Mouse (Mus musculus): ENCODE measurements around the gene Gsdme.
A peak's percentile ranks its signal among the peaks of the same experiment; 100 is the strongest.

Gene Gsdme

DNA sequence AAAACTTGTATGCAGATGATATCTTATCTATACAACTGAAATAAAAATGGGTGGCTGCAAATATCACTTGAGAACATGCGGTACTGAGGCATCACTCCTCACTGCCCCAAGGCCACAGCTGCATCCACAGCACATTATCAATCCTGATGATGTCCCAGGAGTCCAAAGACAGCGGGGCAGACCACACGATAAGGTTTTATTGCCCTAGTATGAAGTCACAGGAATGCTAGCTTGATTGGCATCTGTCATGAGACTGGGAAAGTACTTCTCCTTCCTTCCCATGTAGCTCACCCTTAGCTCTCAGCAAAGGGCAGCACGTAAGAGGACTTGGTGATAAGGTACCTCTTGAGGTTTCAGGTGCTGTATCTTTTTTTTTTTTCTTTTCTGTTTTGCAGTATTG, 19.5 kb downstream of the Gsdme start:
- DNase-seq, result no peak

DNA sequence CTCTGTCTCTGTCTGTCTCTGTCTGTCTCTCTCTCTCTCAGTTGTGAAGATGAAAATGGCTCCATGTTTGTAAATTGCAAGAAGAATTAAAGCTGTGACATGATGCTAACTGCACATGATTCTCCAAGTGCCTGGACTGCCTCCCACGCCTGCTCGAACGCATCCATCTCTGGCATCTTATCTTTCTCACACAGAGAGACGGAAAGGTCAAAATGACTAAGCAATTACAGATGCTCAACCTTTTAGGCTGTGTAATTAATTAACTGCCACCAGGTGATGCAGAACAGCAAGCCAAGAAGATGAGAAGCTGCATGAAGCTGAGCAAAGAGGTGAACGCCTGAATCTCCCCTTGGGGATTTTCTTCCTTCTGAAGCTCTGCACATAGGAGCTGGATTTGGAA, 23.2 kb downstream of the Gsdme start:
- no peak for DNase-seq

DNA sequence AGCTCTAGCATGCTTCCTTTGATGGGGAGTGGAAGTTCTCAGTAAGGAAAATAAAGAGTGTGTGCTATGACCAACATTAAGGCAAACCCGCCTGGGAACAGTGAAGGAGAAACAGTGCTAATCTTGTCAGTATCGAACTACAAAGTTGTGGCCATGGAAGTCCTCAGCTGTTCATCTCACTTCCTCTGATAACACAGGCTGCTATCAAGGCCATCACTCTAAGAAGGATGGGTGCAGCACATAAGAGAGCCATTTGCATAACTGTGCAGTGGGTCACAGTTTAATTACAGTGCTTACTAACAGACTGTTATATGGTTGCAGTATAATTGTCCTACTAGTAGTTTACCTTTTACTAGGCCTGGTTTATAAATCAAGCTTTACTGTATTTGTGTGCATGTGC, 23.8 kb downstream of the Gsdme start:
- no peak for DNase-seq

DNA sequence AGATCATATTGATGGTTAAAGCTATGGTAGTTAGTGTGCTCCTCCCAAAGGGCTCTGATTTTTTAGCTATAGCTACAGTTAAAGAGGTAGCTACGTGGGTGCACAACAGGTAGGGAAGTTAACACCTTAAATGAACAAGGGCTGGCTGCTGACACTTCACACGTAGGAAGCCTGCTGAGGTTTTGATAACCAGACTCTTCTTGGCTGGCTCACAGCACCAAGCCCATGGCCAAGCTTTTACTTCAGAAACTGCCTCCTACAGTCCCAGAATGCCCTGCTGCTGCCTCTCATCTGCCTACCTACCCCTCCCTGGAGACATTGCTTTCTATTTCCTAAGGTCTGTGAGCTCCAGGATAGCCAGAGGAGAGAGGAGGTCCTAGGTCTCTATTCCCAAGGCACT, 25.7 kb downstream of the Gsdme start:
- no peak for DNase-seq

DNA sequence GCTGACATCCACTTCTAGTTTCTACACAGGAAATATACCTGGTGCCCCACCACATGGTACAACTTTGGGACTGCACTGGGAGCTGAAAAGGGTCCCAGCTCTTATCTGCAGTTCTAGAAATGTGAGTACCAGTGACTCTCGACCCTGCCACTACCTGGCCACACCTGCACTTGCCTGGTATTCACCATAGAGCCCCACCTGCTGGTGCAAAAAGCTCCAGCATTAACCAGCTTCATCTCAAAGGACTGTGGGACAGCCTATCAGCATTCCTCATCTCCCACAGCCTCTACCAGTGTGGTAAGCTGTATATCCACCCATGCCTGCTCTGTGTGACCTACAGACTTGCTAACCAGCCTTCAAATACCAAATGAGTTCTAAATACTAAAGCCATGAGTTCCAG, 30.7 kb downstream of the Gsdme start:
- no peak for DNase-seq

DNA sequence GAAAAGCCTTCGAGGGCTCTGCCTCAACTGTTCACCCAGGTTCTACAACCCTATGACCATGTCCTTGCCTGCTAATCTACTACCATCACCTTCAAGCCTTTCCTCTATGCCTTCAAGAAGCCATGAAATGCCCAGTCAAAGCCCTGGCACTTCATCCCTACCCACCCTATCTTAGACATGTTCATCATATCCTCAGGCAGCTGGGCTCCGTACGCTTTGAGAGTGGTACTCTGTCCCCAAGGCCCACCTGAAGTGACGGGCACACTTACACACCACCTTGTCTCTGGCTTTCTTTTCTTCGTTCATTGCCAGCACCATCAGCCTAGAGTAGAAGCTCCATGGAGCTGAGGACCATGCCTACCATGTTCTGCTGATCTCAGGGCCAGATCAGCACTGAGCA, 32.4 kb downstream of the Gsdme start:
- DNase-seq, result no peak

DNA sequence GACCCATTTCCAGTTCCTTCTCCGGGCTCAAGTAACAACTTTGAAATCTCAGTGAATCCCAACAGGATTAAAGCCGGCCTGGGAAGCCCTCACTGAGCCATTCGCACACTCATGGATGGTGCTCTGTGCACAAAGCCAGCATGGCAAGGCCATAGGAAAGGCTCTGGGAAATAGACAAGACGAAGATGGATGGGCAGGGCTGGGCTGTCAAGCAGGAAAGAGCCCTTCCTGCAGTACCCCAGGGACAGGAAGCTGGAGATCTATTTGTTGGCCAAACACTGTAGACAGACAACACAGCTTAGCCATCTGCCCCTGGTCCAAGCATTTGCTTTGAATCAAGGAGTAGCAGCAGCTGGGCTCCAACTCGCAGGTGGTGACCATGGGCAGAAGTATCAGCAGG, 35.5 kb downstream of the Gsdme start:
- DNase-seq, result no peak

DNA sequence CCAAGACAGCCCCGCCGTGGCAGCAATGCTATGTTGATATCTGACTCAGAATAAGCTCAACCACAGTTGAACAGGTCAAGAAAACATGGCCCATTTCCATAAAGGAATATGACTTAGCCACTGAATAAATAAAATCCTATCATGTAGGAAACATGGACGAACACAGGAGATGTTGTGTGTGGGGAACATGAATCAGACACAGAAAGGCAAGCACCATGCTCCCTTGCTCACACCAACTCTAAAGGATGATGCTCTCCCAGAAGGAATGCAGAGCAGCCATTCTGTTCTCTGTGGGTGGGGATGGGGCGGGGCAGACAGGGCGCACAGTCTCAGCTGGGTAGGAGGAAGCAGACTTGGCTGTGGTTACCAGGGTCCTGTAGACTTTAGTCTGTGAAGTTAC, 38.4 kb downstream of the Gsdme start:
- no peak for DNase-seq

DNA sequence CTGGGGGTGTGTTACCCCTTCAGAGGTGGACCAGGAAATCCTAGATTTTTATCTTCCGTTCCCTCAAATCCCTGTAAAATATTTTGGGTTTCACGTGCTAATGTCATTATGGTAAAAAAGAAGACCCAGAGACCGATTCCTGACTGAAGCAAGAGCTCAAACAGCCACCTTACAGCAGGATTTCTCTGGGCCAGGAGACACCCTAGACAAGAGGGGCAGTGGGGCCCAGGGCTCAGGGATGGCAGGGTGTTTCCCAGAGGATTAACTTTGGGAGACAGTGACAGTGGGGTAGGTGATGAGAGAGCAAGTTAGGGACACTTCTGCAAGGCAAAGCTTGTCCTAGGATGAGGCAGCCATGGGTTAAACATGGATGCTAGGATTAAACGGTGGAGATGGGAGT, 40.1 kb downstream of the Gsdme start:
- DNase-seq, result no peak

DNA sequence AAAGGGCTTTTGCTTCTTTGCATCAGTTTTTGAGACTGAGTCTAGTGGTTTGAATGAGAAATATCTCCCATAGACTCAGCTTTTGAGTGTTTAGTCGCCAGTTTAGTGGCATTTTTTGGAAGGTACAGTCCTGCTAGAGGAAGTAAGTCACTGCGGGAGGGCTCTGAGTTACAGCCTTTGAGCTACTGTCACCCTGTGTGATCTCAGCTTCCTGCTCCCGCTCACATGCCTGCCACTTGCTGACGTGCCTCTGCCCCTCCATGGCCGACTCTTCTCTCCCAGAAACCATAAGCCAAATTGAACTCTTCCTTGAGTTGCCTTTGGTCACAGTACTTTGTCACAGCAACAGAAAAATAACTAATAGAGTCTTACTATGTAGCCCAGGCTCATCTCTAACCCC, 40.7 kb downstream of the Gsdme start:
- no peak for DNase-seq

DNA sequence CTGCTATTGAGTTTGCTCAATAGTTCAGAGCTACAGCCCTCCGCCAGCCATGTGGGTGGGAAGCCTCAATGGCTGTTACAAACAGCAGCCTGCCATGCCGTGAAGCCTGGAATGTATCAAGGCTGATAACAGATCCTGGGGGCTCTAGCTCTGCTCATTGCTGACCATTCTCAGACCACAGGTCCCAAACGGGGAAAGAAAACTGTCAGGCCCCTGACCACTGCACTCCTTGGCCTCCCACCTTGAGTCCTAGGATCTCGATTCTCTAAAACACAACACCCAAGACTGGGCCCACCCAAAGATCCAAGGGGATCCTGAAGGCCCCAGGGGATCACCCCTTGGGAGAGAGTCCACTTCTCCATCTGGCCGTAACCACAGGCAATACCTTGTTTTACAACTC, 41.3 kb downstream of the Gsdme start:
- no peak for DNase-seq

DNA sequence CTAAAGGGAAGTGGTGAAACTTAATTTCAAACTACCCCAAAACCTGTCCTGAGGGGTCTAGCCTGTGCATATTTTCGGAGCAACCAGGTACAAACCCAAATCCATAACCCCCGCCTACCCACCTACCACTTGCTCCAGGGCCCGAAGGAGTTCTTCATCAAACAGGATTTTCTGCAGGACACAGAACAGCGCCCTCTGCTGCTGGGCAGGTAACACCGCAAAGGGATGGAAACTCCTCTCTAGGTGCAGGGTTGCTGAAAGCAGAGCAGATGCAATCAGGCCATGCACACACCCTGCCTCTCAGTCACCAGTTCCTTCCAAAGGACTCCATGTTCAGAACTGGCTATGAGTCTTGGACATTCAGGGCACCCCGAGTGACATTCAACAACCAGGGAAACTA, 42.8 kb downstream of the Gsdme start:
- peak; percentile 57 to 58 for DNase-seq

DNA sequence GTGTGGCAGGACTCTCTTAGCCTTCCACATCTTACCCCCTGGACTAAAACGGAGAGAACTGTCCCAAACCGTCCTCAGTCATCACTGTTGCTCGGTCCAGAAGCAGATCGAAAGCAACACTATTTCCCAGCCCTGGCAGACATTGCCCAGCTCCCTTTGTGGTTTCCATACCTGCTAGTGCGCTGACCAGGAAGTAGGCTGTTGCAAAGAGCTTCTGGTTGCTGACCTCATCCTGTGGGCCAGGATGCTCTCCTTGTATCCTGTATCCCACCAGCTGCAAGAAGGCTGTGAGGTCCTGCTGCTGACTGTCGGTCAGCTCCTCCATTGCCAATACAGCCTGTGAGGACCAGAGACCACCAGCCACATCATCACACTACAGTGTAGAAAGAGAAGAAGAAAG, 44.6 kb downstream of the Gsdme start:
- no peak for DNase-seq

DNA sequence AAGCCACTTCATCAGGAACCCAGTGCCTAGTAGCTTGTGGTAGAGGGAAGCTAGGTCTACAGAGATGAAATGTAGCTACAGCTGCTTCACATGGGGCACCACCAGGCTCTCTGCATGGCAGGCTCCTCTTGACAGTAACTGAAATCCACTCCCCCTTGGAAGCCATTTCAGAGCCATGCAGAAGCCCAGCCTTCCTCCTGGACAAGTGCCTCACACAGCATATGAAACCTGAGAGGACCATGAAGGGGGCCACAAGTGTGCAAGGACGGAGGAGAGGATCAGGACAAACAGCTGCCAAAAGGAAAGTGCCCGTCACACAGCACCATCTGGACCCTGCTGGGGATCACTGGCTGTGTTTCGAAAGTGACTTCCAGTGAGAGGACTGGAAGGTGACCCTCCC, 45.0 kb downstream of the Gsdme start:
- DNase-seq, result no peak

DNA sequence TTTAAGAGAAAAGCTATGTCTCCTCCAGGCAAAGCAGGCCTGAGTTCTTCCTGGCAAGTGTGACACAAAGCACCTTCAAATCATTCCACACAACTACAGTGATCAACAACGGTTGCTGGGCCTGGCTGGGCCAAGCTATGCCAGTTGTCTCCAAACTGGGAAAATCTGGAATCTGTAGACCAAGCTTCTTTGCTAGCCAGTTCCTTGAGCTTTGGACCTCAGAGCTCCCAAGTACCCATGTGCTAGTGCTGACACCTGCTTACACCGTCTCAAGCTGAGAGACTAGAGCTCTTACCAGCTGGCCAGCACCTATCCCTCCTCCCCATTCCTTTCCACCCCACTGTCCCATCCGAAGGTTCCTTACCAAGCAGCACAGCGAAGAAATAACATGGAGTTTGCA, 47.7 kb downstream of the Gsdme start:
- DNase-seq, result no peak

DNA sequence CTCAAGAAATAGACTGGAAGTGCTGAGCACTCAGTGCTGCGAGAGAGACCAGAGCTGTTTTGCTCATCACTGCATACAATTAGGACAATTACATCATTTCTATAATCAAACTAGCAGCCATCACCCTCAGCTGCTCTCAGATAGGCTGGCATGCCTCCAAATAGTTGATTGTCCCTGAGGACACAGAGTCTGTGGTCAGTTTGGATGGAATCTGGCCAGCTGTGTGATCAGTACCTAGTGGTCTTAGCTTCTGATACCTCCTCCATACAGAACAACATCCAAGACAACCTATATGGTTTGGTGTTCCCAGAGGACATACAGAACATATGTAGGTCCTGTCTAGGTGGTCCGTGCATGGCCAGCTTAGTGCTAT, 48.3 kb downstream of the Gsdme start:
- DNase-seq, result no peak

DNA sequence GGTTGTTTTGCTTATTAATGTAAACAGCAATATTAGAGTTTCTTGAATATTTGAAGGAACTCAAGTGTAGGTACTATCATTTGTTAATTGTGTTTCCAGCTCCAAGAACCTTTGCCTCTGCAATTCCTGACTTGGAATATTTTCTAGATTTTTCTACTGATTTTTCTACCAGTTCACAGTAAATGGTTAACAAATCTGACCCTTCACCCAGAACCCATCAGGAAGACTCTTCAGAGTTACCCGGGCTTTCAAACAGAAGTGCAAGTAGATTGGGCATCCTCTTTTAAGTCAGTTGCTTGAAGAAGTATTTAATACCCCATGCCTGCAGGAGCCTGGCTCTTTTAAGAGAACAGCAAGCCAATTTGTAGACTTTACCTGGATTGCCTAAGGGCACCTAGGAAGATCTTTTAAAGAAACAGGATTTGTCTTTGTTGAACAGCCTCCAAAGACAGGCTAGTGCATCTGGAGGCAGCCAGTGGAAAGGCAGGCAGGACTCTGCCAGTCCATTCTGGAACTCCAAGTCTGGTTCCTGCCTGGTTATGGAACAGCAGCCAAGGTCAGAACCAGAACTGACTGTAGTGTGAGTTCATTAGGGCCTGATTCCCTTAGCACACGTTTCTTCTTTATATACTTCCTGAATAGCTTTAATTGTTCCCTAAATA, 48.8 kb downstream of the Gsdme start:
- no peak for DNase-seq

DNA sequence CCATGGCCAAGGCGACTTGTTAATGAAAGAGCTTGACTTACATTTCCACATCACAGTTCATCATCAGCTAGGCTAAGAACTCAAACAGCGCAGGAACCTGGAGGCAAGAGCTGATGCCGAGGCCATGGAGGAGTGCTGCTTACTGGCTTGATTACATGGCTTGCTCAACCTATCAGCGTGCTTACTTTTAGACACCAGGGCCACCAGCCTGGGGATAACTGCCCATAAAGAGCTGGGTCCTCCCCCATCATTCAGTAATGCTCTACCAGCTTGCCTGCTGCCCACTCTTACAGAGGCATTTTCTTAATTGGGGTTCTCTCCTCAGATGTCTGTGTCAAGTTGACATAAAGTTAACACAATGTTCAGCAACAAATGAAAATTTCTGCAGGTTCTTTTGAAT, 58.6 kb downstream of the Gsdme start:
- DNase-seq, result no peak

DNA sequence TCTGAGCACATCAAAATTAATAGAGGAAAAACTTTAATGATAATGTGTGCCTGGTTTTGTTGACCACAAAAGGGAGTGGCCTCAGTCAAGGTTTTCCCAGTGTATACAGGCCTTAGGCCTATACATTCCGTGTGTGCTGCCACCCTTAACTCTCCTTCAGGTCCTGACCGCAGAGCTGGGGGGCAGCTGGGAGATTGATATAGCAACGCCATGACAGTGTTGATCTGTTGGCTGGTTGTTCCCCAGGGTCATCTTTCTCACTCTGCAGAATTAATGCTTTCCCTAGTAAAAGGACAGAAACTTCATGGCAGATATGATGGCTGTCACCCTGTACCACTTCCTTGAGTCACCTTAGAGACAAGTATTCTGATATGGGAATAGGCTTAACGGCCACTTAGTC, 59.3 kb downstream of the Gsdme start:
- no peak for DNase-seq

DNA sequence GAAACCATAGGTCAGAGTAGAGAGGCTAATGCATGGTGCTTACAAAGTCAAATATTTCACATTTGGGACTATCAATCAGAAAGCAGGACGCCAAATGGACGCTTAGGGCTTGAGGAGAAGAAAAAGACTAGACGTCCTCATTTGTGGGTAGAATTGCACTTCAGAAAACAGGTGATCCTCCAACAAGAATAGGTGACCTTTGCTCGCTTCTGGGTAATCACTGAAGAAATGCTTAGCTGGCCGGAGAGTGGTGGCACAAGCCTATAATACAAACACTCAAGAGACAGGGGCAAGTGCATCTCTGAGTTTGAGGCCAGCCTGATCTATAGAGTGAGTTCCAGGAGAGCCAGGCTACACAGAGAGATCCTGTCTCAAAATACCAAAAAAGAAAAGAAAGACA, 69.8 kb downstream of the Gsdme start:
- DNase-seq, result no peak

DNA sequence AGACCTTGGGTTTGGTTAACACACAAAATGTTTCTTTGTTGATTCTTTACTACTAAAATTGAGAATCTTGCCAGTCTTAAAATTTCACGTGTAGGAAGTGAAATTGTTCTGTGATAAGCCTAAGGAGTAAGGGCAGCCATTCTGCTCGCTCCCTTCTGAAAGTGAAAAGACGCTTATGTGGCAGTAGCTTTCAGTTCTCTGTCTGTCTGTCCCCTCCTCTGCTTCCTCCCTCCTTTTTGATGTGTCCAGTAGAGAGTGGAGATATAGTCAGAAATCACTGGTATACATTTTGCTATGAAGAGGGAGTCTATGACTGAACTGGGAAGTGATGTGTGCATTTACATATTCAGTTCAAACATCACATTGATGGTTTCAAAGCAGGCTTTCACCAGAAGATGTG, 70.8 kb downstream of the Gsdme start:
- no peak for DNase-seq

DNA sequence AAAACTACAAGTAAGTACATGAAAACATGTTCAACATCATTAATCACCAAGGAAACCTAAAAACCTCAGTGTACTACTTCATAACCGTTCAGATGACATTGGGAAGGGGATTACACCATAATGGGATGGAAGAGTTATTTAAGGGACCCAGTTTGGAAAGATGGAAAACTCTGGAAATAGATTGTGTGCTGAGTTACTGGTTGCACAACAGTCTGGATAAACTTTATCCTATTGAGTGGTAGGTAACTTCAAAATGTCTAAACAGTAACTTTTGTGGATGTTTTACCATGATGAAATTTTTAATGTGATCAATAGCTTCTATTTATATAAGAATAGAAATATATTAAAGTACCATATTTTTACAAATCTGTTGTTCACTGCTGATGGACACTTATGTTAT, 71.5 kb downstream of the Gsdme start:
- DNase-seq, result no peak

DNA sequence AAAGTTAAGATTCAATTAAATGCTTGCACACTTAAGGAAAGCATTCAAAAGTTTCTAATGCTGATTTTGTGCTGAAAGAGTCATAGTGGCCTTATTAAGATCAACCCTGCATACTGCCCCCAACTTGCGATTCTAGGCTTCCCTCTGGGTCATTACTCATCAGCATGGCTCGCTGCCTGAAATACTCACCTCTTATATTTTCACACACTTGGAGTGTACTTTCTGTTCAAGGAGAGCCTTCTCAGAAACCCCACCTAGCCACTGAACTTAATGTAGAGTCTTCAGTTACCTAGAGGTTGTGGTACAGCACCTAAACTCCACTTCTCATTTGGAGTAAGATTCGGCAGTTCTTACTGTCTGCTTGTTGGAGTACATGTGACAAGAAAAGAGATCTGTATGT, 72.1 kb downstream of the Gsdme start:
- DNase-seq, result no peak

DNA sequence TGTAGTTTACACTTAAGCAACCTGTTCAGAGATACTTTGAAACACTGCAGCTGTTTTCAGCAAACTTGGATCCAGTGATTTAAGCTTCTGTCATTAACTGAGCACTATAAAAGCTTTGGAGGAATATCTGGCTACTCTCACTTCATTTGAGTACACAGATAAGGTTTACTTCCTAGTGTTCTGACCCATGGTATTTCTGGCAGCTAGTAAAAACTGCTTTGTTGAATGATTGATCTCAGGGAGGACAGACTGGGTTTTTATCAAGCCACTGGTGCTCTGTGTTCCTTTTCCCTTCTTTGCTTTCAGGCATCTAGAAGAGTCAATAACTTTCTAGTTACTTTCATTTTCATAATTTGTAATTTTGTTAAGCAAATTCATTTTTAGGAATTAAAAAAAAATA, 74.3 kb downstream of the Gsdme start:
- DNase-seq, result no peak

DNA sequence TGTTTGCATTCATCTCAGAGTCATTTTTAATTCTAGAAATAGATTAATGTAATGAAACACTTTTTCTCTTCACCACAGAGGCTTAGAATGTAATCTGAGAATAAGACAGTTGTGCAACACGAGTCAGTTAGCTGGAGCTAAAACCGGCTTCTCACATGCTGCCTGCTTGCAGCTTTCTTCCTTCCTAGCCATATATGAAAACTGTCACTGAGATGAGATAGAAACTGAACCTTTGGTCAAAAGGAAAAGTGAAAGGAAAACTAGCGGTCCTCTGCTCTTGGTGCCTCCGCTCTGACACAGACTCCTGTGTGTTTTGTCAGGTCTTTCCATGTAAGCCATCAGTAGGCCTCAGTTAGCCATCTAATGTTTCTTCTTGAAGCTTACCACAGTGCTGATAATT, 75.7 kb downstream of the Gsdme start:
- no peak for DNase-seq

DNA sequence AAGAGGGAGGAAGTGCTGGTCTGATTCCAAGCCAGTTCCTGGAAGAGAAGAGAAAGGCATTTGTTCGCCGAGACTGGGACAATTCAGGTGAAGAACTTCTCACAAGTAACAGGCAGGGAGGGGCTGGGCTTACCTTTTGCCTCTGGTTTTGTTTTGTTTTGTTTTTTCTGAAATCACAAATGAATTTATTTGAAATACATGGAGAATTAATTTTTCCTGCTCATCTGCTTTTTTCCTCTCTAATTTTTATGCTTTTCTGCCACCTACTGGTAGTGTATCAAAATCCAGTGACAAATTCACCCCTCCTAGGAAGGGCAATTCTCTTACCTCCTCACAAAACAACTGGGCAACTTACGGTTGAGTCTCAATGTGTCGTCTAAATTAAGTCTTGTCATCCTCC, 83.5 kb downstream of the Gsdme start:
- DNase-seq, result peak in 1 of 2 experiments; percentile 2
